Mouse (Mus musculus) layer of hippocampus, postnatal 14 days (tissue): ENCODE data around the gene H2al1c. TPM values are rescaled to one million over a fixed set of nuclear protein-coding genes. Genes with fewer than 3 reads are reported as not detected.
"Not testable (repeated sequence)": the region's sequence is repeated elsewhere in the genome, so short reads cannot be mapped to it uniquely, and the experiment has no call there.

Source experiments
- DNase-seq, 2 experiments: peaks; one replicate each; pipeline ENCODE4 v3.0.0; 2021 to 2022; ENCODE audit warnings: low spot score in 2 of 2, mixed read lengths in 1 of 2
- long read RNA-seq, 2 experiments: library from polyadenylated mRNA; stranded (forward); transcript quantifications; one replicate each; pipeline ENCODE4 v2.0.0; 2021
- total RNA-seq, 2 experiments: library from RNA; stranded (reverse); gene quantifications; 2 replicates each; pipeline ENCODE4 v1.2.3; 2021

Gene H2al1c
- total RNA-seq: not detected
- long read RNA-seq, experiment 1: 0 reads
- long read RNA-seq, experiment 2: 0 reads

- DNase-seq: not testable (repeated sequence)
Observed at GRCm38 (mm10) chrX:11305355-11305754, at the start of gene H2al1c. Gene H2al1c (plus strand): TSS chrX:11305655.

- DNase-seq: no peak
Observed at GRCm38 (mm10) chrX:11264918-11265317, 40.5 kb upstream of the H2al1c start.

- peak in 1 of 2 experiments; percentile 17 for DNase-seq
Observed at GRCm38 (mm10) chrX:11267791-11268190, 37.7 kb upstream of the H2al1c start.

GRCm38 (mm10) chrX:11269074-11269473 lies 36.4 kb upstream of the H2al1c start:
- DNase-seq: peak; percentile 28 to 53

GRCm38 (mm10) chrX:11273190-11273589 lies 32.3 kb upstream of the H2al1c start:
- DNase-seq: no peak

GRCm38 (mm10) chrX:11277083-11277482 lies 28.4 kb upstream of the H2al1c start:
- DNase-seq: peak in 1 of 2 experiments; percentile 14

- no peak for DNase-seq
Observed at GRCm38 (mm10) chrX:11280741-11281140, 24.7 kb upstream of the H2al1c start.

GRCm38 (mm10) chrX:11288306-11288882 lies 17.1 kb upstream of the H2al1c start:
- peak in 1 of 2 experiments; percentile 12 for DNase-seq

- DNase-seq: no peak
Observed at GRCm38 (mm10) chrX:11289244-11289643, 16.2 kb upstream of the H2al1c start.

GRCm38 (mm10) chrX:11298957-11299356 lies 6.5 kb upstream of the H2al1c start, which contains the start of gene H2al1a:
Gene H2al1a (plus strand): TSS chrX:11299257.
- not testable (repeated sequence) for DNase-seq

GRCm38 (mm10) chrX:11302132-11302531 lies 3.3 kb upstream of the H2al1c start, which contains the start of gene H2al1b:
Gene H2al1b (plus strand): TSS chrX:11302432.
- DNase-seq: not testable (repeated sequence)

GRCm38 (mm10) chrX:11308524-11308923 lies 3.1 kb downstream of the H2al1c start, which contains the start of gene H2al1d:
Gene H2al1d (plus strand): TSS chrX:11308824.
- DNase-seq: not testable (repeated sequence)

- DNase-seq: not testable (repeated sequence)
Observed at GRCm38 (mm10) chrX:11311634-11312033, 6.2 kb downstream of the H2al1c start, which contains the start of gene H2al1e. Gene H2al1e (plus strand): TSS chrX:11311934.

GRCm38 (mm10) chrX:11314858-11315257 lies 9.4 kb downstream of the H2al1c start, which contains the start of gene H2al1f:
Gene H2al1f (plus strand): TSS chrX:11315158.
- not testable (repeated sequence) for DNase-seq

- DNase-seq: not testable (repeated sequence)
Observed at GRCm38 (mm10) chrX:11317956-11318355, 12.5 kb downstream of the H2al1c start, which contains the start of gene H2al1g. Gene H2al1g (plus strand): TSS chrX:11318256.

GRCm38 (mm10) chrX:11321192-11321591 lies 15.7 kb downstream of the H2al1c start, which contains the start of gene H2al1h:
Gene H2al1h (plus strand): TSS chrX:11321492.
- DNase-seq: not testable (repeated sequence)

GRCm38 (mm10) chrX:11324359-11324758 lies 18.9 kb downstream of the H2al1c start, which contains the start of gene H2al1i:
Gene H2al1i (plus strand): TSS chrX:11324659.
- not testable (repeated sequence) for DNase-seq

- DNase-seq: not testable (repeated sequence)
Observed at GRCm38 (mm10) chrX:11327522-11327921, 22.1 kb downstream of the H2al1c start, which contains the start of gene H2al1j. Gene H2al1j (plus strand): TSS chrX:11327822.

GRCm38 (mm10) chrX:11345762-11346161 lies 40.3 kb downstream of the H2al1c start:
- peak in 1 of 2 experiments; percentile 40 for DNase-seq

- no peak for DNase-seq
Observed at GRCm38 (mm10) chrX:11346756-11347155, 41.3 kb downstream of the H2al1c start.
